Mouse (Mus musculus): ENCODE results near the gene Klhl3.

Gene Klhl3

GRCm38 (mm10) chr13:58066496-58067389 lies 46.6 kb downstream of the Klhl3 start:
- peak; percentile 68 for DNase-seq (ENCODE audit: low read depth)

DNA sequence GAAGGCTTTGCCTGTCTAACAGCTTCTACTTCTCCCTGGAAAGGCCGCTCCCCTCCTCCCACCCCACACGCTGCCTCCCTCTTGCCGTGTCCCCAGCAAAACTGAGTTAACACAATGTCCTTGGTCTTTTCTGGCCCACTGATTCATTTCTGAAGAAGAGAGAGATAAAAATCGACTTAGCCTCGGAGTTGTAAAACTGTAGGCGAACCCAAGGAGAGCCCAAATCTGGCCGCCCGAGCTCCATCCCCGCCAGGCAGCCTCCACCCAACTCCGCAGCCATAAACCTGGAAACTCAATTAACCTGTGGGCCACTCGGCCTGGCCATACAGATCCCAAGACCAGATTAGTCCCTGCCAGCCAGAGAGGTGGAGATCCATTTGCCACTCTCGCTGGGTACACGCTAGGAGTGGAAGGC lies 47.3 kb downstream of the Klhl3 start:
- DNase-seq (ENCODE audit: low read depth), result no peak

- DNase-seq (ENCODE audit: low read depth), result no peak
Measured at GRCm38 (mm10) chr13:58065316-58065715, 48.1 kb downstream of the Klhl3 start.

DNA sequence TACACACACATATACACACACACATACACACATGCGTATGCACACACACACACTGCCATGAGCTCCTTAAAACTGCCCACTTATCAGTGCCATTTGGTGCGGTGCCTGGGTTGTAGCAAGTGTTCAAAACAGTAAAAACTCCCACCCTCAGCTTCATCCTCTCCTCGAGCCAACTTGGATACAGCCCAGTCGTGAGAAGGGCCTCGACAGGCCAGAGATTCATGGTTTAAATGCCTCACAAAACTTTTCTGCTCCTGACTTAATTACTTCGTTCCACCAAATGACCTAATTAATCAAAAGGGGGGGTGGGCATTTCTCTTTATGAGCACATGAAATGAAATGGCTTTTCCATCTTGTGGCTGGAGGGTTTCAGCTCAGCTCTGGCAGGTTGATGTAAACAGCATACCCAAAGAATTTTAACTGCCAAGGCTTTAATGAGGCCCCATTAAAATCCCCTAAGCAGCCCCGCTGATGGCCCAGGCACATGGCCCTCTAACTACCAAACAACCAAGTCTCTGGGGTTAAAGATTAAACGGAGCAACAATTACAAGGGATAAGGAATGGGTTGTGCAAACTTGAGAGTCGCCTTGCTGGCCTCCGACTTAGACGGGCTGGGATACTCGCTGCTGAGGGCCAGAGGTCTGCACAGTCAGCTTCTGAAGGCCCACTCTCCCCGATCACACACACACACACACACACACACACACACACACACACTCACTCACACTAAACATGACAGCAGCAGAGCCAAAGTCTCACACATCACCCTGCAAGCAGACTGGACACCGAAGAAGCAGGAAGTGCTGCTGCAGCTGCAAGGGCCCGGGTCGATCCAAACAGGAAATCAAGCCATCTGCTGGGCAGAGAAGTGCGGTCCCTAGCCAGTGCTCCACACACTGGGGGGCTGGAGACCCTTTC lies 55.2 kb downstream of the Klhl3 start:
- no peak for DNase-seq (ENCODE audit: low read depth)

- peak; percentile 45 for DNase-seq (ENCODE audit: low read depth)
Measured at GRCm38 (mm10) chr13:58056618-58057017, 56.8 kb downstream of the Klhl3 start.

DNA sequence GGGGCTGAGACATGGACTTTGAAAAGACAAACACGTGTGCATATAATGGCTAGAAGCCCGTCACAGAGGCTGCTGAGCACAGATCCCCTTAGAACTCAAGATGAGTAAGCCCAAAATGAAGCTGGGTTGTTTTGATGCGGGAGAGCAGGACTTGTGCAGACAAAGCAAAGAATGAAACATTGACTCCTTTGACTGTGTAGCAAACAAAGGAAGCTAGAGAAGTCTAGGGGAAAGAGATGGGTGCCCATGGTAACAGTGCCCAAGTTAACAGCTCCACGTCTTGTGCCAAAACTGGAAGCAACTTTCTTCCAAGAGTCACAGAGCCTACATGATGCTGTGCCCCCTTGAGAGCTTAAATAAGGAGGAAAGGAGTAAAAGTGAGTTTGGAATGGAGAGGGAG lies 59.8 kb downstream of the Klhl3 start:
- DNase-seq (ENCODE audit: low read depth), result no peak

GRCm38 (mm10) chr13:58051654-58052053 lies 61.7 kb downstream of the Klhl3 start:
- DNase-seq (ENCODE audit: low read depth), result no peak

DNA sequence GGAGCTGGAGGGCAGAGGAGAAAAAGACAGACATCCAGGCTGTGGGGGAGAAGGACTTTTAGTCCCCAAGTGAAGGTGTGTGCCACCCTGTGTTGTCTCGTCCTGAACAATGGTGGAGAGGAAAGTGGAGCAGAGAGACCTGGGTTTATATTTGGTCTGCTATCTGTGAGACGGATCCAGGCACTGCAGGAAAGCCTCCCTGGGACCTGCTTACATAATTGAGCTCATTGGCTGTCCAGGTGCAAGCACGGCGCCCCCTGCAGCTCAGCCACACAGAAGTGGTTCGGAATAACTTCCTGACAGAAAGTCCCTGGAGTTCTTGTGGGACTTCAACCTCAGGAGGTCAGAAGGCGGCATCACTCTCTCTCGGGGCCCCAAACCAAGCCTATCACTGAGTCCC lies 62.1 kb downstream of the Klhl3 start:
- DNase-seq (ENCODE audit: low read depth), result no peak

GRCm38 (mm10) chr13:58049121-58049520 lies 64.3 kb downstream of the Klhl3 start:
- DNase-seq (ENCODE audit: low read depth), result no peak

DNA sequence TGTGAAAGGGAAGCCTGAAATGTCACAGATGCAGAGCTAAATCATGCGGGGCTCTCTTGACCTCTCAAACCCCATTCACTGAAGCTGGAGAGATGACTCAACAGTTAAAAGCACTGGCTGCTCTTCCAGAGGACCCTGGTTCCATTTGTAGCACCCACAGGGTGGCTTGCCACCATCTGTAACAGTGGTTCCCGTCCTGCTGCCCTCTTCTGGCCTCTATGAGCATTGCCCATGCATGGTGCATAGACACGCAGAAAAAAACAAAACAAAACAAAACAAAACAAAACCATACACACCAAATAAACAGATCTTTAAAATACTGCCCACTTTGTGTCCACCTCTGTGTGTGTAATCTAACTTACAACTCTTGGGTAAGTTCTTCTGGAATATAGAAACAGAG lies 65.3 kb downstream of the Klhl3 start:
- no peak for DNase-seq (ENCODE audit: low read depth)

- no peak for DNase-seq (ENCODE audit: low read depth)
Measured at GRCm38 (mm10) chr13:58046178-58046577, 67.2 kb downstream of the Klhl3 start.

DNA sequence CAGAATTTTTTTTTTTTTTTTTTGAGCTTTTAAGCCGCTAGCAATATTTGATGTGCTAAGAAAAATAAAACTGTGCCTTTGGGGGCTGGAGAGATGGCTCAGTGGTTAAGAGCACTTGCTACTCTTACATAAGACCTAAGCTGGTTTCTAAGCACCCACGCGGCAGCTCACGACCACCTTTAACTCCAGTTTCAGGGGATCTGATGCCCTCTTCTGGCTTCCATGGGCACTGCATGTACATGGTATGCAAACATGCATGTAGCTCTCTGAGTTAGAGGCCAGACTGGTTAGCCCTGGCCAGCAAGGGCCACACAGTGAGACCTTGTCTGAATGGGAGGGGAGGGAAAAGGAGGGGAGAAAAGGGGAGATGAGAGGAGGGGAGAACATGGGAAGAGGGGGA lies 68.1 kb downstream of the Klhl3 start:
- no peak for DNase-seq (ENCODE audit: low read depth)

- no peak for DNase-seq (ENCODE audit: low read depth)
Measured at GRCm38 (mm10) chr13:58043278-58043677, 70.1 kb downstream of the Klhl3 start.

DNA sequence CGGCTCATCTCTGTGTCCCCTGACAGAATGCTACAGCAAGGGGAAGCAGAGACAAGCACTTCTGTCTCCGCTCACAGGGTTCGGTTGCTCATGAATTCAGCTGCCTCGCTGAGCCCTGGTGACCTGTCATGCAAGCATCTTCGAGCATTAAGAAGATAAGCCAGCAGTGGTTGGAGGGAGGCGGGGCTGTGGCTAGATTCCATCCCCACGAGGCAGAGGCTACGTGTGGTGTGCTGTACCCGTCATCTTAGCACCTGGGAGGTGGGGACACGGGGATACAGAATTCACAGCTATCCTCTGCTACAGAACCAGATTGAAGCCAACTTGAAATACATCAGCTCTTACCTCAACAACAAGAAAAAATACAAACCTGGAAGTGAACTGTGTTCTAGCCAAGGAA lies 73.3 kb downstream of the Klhl3 start:
- DNase-seq (ENCODE audit: low read depth), result no peak

DNA sequence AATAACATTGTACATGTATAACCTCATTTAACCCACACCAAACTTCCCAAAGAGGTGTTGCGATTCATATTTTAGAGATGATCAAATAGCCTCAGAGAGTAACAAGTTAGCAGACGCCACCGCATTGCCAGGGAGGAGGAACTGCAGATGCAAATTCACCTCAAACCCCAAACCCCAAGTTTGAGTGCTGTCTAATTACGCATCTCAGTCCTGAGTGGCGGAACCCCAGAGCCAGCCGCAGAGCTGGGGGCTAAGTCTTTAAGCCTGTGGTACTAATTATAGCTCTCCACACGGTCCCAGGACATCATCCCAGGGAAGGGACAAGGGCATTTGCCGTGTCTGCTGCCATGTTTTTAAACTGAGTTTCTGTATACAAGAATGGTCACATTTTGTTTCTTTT lies 75.9 kb downstream of the Klhl3 start:
- no peak for DNase-seq (ENCODE audit: low read depth)

DNA sequence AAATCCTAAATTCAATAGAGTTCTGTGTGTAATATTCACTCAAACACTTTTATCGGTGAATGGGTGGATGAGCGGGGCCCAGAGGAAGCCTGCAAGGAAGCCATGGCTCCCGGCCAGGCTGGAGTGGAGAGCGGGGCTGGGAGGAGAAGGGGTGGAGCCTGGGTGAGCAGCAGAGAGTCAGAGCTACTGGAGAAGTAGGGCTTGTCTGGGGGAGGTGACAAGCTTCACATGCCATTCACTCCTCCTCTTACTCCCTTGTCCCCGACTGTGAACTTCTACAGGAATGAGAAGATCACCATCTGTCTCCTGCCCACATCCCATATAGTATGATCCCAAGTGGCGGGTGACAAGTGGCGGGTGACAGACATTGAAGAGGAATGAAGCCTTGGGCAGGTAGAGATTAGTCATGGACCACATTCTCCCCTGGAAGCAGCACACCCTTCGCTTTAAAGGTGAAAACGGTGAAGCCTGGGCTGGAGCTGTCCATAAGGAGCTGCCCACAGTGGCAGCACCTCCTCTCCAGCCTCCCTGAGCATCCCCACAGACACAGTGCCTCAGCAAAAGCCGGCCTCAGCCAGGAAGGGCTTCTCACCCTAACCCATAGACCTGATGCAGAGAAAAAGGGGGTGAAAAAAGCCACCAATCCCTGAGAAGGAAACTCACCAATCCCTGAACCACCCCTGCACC lies 77.8 kb downstream of the Klhl3 start:
- no peak for DNase-seq (ENCODE audit: low read depth)

DNA sequence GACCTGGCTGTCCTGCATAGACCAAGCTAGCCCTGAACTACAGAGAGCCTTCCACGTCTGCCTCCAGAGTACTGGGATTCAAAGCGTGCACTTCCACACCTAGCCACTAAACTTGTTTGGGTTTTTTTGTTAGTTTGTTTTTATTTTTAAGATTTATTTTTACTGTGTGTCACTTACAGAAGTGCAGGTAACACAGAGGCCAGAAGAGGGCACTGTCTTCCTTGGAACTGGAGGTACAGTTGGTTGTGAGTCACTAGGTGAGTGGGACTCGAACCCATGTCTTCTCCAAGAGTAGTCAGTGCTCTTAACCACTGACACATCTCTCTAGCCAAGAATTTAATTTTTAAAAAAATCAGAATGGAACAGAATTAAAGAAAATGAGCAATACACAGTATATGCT lies 78.4 kb downstream of the Klhl3 start:
- no peak for DNase-seq (ENCODE audit: low read depth)

- DNase-seq (ENCODE audit: low read depth), result no peak
Measured at GRCm38 (mm10) chr13:58034507-58034906, 78.9 kb downstream of the Klhl3 start.

DNA sequence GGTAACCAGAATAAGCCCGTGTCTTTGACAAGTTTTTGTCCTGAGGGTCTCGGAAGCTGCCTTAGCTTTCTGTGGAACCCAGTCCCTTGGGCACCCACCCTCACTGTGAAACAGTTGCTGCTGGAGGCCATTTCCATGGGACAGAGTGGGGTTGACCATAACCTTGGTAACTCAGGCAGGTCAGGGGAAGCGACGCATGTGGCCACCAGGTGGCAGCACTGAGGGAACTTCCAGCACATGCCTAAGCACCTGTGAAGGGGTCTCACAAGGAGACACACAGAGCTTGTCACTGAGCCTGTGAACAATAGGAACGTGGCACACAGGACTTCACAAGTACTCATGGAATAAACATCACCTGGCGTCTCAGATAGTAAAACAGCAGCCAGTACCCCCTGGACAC lies 81.6 kb downstream of the Klhl3 start:
- peak; percentile 79 for DNase-seq (ENCODE audit: low read depth)

- DNase-seq (ENCODE audit: low read depth), result no peak
Measured at GRCm38 (mm10) chr13:58027115-58027514, 86.3 kb downstream of the Klhl3 start.

DNA sequence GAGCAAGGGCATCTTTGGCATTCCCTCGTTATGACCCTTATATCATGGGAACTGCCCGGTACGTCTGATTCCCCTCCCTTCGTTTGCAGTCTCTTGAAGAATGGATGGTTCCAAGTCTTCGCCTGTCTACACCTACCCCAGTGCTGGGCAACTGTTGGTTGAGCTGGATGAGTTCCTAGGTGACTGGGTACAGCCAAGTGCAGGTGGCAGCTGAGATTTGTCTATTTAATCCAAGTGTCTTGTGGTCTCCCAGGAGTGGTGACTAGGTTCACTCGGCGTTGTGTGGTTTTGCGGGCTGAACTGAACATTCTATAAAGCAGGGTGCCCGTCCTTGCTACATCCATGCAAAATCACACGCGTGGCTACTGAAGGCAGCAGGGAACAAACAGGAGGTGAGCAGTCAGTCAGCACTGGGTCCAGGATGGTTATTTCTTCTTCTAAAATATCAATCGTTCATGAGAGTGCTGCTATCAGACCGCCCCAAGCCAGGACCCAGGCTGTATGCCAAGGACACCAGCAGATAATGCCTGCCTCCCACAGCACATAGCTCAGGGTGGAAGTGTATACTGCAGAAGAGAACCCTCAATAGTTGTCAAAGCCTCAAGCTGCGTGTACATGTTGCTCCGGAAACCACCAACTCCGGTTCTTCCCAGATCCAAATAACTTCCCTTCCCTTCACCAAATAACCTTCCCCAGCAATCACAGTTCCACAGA lies 87.5 kb downstream of the Klhl3 start:
- DNase-seq (ENCODE audit: low read depth), result no peak
